Mouse (Mus musculus) thymus, adult 2 months (tissue): ENCODE results near the gene Copz2.

Experiments
- CTCF ChIP-seq: fragments of 200-500 bp; IDR thresholded peaks from 2 replicates; pipeline ENCODE4 v1.5.1; 2012; ENCODE audit warnings: mild to moderate bottlenecking, control low read depth, low read length, moderate library complexity, borderline replicate concordance; ENCODE audit not compliant: control insufficient read depth, poor library complexity, insufficient read depth; ENCODE audit errors: extremely low read depth
- POLR2A ChIP-seq: fragments of 200-500 bp; IDR thresholded peaks from 2 replicates; pipeline ENCODE4 v1.6.1; 2012; ENCODE audit warnings: mild to moderate bottlenecking, low read length, control low read depth, moderate library complexity; ENCODE audit not compliant: control insufficient read depth, poor library complexity, insufficient read depth; ENCODE audit errors: extremely low read depth

GRCm38 (mm10) chr11:96818128-96818710 lies 31.5 kb upstream of the Copz2 start:
- TF ChIP-seq CTCF, result no peak
- TF ChIP-seq POLR2A, result no peak
